Mouse (Mus musculus) cerebellum, adult (tissue): ENCODE results near the gene Gm20806.
"Not testable (repeated sequence)": the region's sequence is repeated elsewhere in the genome, so short reads cannot be mapped to it uniquely, and the experiment has no call there.

ENCODE experiments used
- ATAC-seq: cut with Nextera tagmentation; 2 replicates; pipeline ENCODE4 v1.9.2; 2017; ENCODE audit warnings: mild to moderate bottlenecking, moderate library complexity, mixed read lengths; ENCODE audit not compliant: insufficient number of reproducible peaks, low FRiP score, low TSS enrichment

The Gm20806 gene

GRCm38 (mm10) chrY:78837956-78838355 is at the start of gene Gm20806:
Gene Gm20806, minus strand, starts transcription at chrY:78838056.
- ATAC-seq, result not testable (repeated sequence)
